Mouse (Mus musculus): ENCODE data around the gene 1700029J07Rik. TPM values are rescaled to one million over a fixed set of nuclear protein-coding genes. Genes with fewer than 3 reads are reported as not detected.

The 1700029J07Rik gene
- polyA plus RNA-seq, 1 experiment from 2014 or later = 4.9 TPM

DNA sequence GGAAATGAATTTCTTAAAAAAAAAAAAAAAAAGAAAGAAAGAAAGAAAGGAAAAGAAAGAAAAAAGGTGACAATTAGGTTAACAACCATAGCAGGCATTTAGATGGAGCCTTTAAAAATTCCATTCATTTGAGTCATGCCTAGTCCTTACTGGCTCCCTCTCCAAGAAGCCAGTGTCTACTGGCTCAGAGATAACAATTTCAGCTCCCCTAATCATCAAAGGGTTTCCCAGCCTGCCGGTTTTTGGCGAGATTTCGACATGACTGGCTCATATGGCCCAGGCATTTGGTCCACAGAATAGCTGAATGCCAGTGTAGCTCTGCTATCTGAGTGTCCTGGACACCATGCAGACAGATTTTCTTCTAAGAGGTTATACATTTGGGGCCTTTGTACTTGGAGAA, 71.4 kb downstream of the 1700029J07Rik start:
- no peaks in the 10 kb centered on the region for H3K36me3 ChIP-seq
- no peaks in the 10 kb centered on the region for H3K9me3 ChIP-seq
- H3K4me2 ChIP-seq = no peak overlapping the region
- no peak overlapping the region for H3K27ac ChIP-seq
- no peak overlapping the region for H3K4me3 ChIP-seq (replicated peaks)
- no peak overlapping the region for H3K9ac ChIP-seq (replicated peaks)
- 0 out of 2 replicates have a peak, but pooled peaks cover 4% of the 10 kb centered on the region for H3K4me1 ChIP-seq (replicated peaks)
- no peaks in the 10 kb centered on the region for H3K27me3 ChIP-seq
- 19% methylated on average over 3 of the region's 3 CpGs for WGBS
- ATAC-seq (ENCODE audit: insufficient number of reproducible peaks, insufficient read depth, low FRiP score, low TSS enrichment, low read depth) = no peak

Other genes with a start within 250 kb of the 1700029J07Rik start
- gene Pdlim3, start 89.8 kb downstream of the 1700029J07Rik start, polyA plus RNA-seq (2016; fragmentation: Nextera tagmentation; extraction: Ambion mirVana) = 17.9 and 22.7 TPM in 2 replicates
- gene Ccdc110, start 40.6 kb downstream of the 1700029J07Rik start, polyA plus RNA-seq (2016; fragmentation: Nextera tagmentation; extraction: Ambion mirVana) = 0.14 TPM in 1 of 2 replicates, not detected in the other
- 72.1 TPM in 2 replicates for gene Ufsp2, start 276 bp upstream of the 1700029J07Rik start, polyA plus RNA-seq (2016; fragmentation: Nextera tagmentation; extraction: Ambion mirVana)
- 0.23 and 0.41 TPM in 2 replicates for gene Lrp2bp, start 24.1 kb upstream of the 1700029J07Rik start, polyA plus RNA-seq (2016; fragmentation: Nextera tagmentation; extraction: Ambion mirVana)
- 22.2 and 22.3 TPM in 2 replicates for gene Ankrd37, start 30.5 kb upstream of the 1700029J07Rik start, polyA plus RNA-seq (2016; fragmentation: Nextera tagmentation; extraction: Ambion mirVana)
- gene Cfap97, start 176.5 kb upstream of the 1700029J07Rik start, polyA plus RNA-seq (2016; fragmentation: Nextera tagmentation; extraction: Ambion mirVana) = 26.5 and 29.6 TPM in 2 replicates
- gene Snx25, start 176.9 kb upstream of the 1700029J07Rik start, polyA plus RNA-seq (2016; fragmentation: Nextera tagmentation; extraction: Ambion mirVana) = 4.9 and 6.6 TPM in 2 replicates
- gene Slc25a4, start 236.0 kb upstream of the 1700029J07Rik start, polyA plus RNA-seq (2016; fragmentation: Nextera tagmentation; extraction: Ambion mirVana) = 484 and 487 TPM in 2 replicates